Mouse (Mus musculus) kidney, embryonic 14.5 days (tissue): ENCODE results near the gene Ccnjl. TPM values are rescaled to one million over a fixed set of nuclear protein-coding genes. Genes with fewer than 3 reads are reported as not detected.
A peak's percentile ranks its signal among the peaks of the same experiment; 100 is the strongest.

Source experiments
- ATAC-seq: fragments of 200-750 bp; cut with Nextera tagmentation; 2 replicates; pipeline ENCODE4 v1.8.0; 2017; ENCODE audit warnings: moderate number of reproducible peaks, mild to moderate bottlenecking, moderate TSS enrichment, moderate library complexity; ENCODE audit not compliant: low FRiP score, low TSS enrichment
- H3K27ac ChIP-seq: fragments of 300-500 bp; sonication (generic); 2 replicates; pipeline ENCODE4 v1.5.1; 2014; ENCODE audit warnings: low read depth, mild to moderate bottlenecking, low read length, moderate library complexity, mixed read lengths
- H3K27me3 ChIP-seq: fragments of 300-500 bp; sonication (generic); 2 replicates; pipeline ENCODE4 v1.6.1; 2014; ENCODE audit warnings: mild to moderate bottlenecking, low read length; ENCODE audit not compliant: control insufficient read depth, insufficient read depth
- H3K36me3 ChIP-seq: fragments of 300-500 bp; sonication (generic); 2 replicates; pipeline ENCODE4 v1.6.1; 2014; ENCODE audit warnings: low read length, mixed read lengths; ENCODE audit not compliant: control insufficient read depth, insufficient read depth
- H3K4me1 ChIP-seq: fragments of 300-500 bp; sonication (generic); 2 replicates; pipeline ENCODE4 v1.6.1; 2014; ENCODE audit warnings: low read length, mixed read lengths; ENCODE audit not compliant: control insufficient read depth, insufficient read depth
- H3K4me2 ChIP-seq: fragments of 300-500 bp; sonication (generic); replicated peaks from 2 replicates; pipeline ENCODE4 v1.6.1; 2014; ENCODE audit warnings: low read depth, mild to moderate bottlenecking, low read length
- H3K4me3 ChIP-seq: fragments of 300-500 bp; sonication (generic); 2 replicates; pipeline ENCODE4 v1.5.1; 2014; ENCODE audit warnings: mild to moderate bottlenecking, low read length
- H3K9ac ChIP-seq: fragments of 300-500 bp; sonication (generic); 2 replicates; pipeline ENCODE4 v1.6.1; 2014; ENCODE audit warnings: low read depth, mild to moderate bottlenecking, low read length, moderate library complexity
- H3K9me3 ChIP-seq: fragments of 300-500 bp; sonication (generic); 2 replicates; pipeline ENCODE4 v1.6.1; 2016; ENCODE audit warnings: low read length; ENCODE audit not compliant: control insufficient read depth
- WGBS: fragments of 180-500 bp; shearing (Covaris S2); extraction: QIAGEN DNeasy Blood & Tissue Kit; methylation state at CpG from one replicate; pipeline ENCODE4 v1.1.7; 2014; 5-methylcytosine and 5-hydroxymethylcytosine counted together
- polyA plus RNA-seq: library from polyadenylated mRNA; unstranded; fragments of >200 nt; fragmentation: Nextera tagmentation; extraction: Ambion mirVana; gene quantifications from 2 replicates; pipeline ENCODE4 v1.2.1, GENCODE M21; 2014

The Ccnjl gene
- polyA plus RNA-seq, 1 experiment from 2014 or later, result 31.1 TPM

GRCm38 (mm10) chr11:43539863-43540262 is 11.3 kb downstream of the Ccnjl start:
- 18% methylated on average over 6 of the region's 6 CpGs for WGBS
- ATAC-seq, result peak; percentile 61; the same call in 1 of the 2 replicates

GRCm38 (mm10) chr11:43543711-43544466 is 15.3 kb downstream of the Ccnjl start:
- H3K36me3 ChIP-seq, result peaks cover 11% of the 10 kb centered on the region; the same call in 1 of the 2 replicates
- H3K4me3 ChIP-seq, result no peak overlapping the region
- H3K4me1 ChIP-seq, result peaks cover 36% of the 10 kb centered on the region
- 92% methylated on average over 15 of the region's 15 CpGs for WGBS
- no peaks in the 10 kb centered on the region for H3K9me3 ChIP-seq
- H3K27me3 ChIP-seq, result no peaks in the 10 kb centered on the region
- H3K27ac ChIP-seq, result no peak overlapping the region
- ATAC-seq, result no peak
- no peak overlapping the region for H3K4me2 ChIP-seq
- H3K9ac ChIP-seq, result no peak overlapping the region

More at GRCm38 (mm10) chr11:43539863-43540262, 11.3 kb downstream of the Ccnjl start:
- Histone ChIP-seq H3K27me3 (no peaks in the 10 kb centered on the region), H3K4me3 (no peak overlapping the region), H3K9me3 (no peaks in the 10 kb centered on the region), H3K4me2 (no peak overlapping the region; the same call in 1 of the 2 replicates), H3K36me3 (peaks cover 33% of the 10 kb centered on the region; the same call in 1 of the 2 replicates), H3K27ac (peak overlapping the region; percentile 67; the same call in 1 of the 2 replicates), H3K4me1 (peaks cover 25% of the 10 kb centered on the region), H3K9ac (no peak overlapping the region)

GRCm38 (mm10) chr11:43544819-43545218 is 16.2 kb downstream of the Ccnjl start:
- Histone ChIP-seq H3K27ac (no peak overlapping the region), H3K4me1 (peaks cover 36% of the 10 kb centered on the region), H3K36me3 (peaks cover 8% of the 10 kb centered on the region; the same call in 1 of the 2 replicates), H3K27me3 (no peaks in the 10 kb centered on the region), H3K4me3 (no peak overlapping the region), H3K9me3 (no peaks in the 10 kb centered on the region), H3K4me2 (no peak overlapping the region), H3K9ac (no peak overlapping the region)
- WGBS, result 84% methylated on average over 7 of the region's 7 CpGs
- ATAC-seq, result no peak

GRCm38 (mm10) chr11:43545873-43546475 is 17.4 kb downstream of the Ccnjl start:
- Histone ChIP-seq H3K4me3 (no peak overlapping the region), H3K27ac (no peak overlapping the region), H3K27me3 (no peaks in the 10 kb centered on the region), H3K9me3 (no peaks in the 10 kb centered on the region), H3K4me2 (no peak overlapping the region), H3K36me3 (peaks cover 8% of the 10 kb centered on the region; the same call in 1 of the 2 replicates), H3K9ac (no peak overlapping the region), H3K4me1 (peaks cover 34% of the 10 kb centered on the region)
- 0 out of 2 replicates have a peak, but pooled peaks have one; percentile 14 for ATAC-seq
- 60% methylated on average over 16 of the region's 16 CpGs for WGBS

- Histone ChIP-seq H3K36me3 (peaks cover 8% of the 10 kb centered on the region; the same call in 1 of the 2 replicates), H3K9ac (no peak overlapping the region), H3K4me2 (no peak overlapping the region), H3K4me1 (peaks cover 35% of the 10 kb centered on the region), H3K9me3 (no peaks in the 10 kb centered on the region), H3K4me3 (no peak overlapping the region), H3K27me3 (no peaks in the 10 kb centered on the region), H3K27ac (no peak overlapping the region)
- ATAC-seq, result no peak
- 69% methylated on average over 4 of the region's 4 CpGs for WGBS
Measured at GRCm38 (mm10) chr11:43546678-43547077, 18.1 kb downstream of the Ccnjl start.

GRCm38 (mm10) chr11:43548148-43548547 is 19.6 kb downstream of the Ccnjl start:
- 27% methylated on average over 7 of the region's 7 CpGs for WGBS
- peak overlapping the region; percentile 40; the same call in 1 of the 2 replicates for H3K9ac ChIP-seq
- peak overlapping the region; percentile 44; the same call in 1 of the 2 replicates for H3K27ac ChIP-seq
- no peaks in the 10 kb centered on the region for H3K27me3 ChIP-seq
- peak; percentile 22; the same call in 1 of the 2 replicates for ATAC-seq
- H3K36me3 ChIP-seq, result peaks cover 6% of the 10 kb centered on the region; the same call in 1 of the 2 replicates
- no peak overlapping the region for H3K4me2 ChIP-seq
- H3K4me3 ChIP-seq, result no peak overlapping the region
- no peaks in the 10 kb centered on the region for H3K9me3 ChIP-seq
- peaks cover 37% of the 10 kb centered on the region for H3K4me1 ChIP-seq

- ATAC-seq, result no peak
- H3K9ac ChIP-seq, result no peak overlapping the region
- H3K4me2 ChIP-seq, result no peak overlapping the region
- peaks cover 33% of the 10 kb centered on the region for H3K4me1 ChIP-seq
- WGBS, result 62% methylated on average over 12 of the region's 12 CpGs
- H3K4me3 ChIP-seq, result no peak overlapping the region
- no peaks in the 10 kb centered on the region for H3K36me3 ChIP-seq
- no peaks in the 10 kb centered on the region for H3K9me3 ChIP-seq
- no peaks in the 10 kb centered on the region for H3K27me3 ChIP-seq
- peak overlapping the region; percentile 44; the same call in 1 of the 2 replicates for H3K27ac ChIP-seq
Measured at GRCm38 (mm10) chr11:43548657-43549435, 20.3 kb downstream of the Ccnjl start.

- Histone ChIP-seq H3K9ac (peak overlapping the region; percentile 34; the same call in 1 of the 2 replicates), H3K4me1 (peaks cover 33% of the 10 kb centered on the region), H3K4me2 (no peak overlapping the region), H3K36me3 (no peaks in the 10 kb centered on the region; the same call in 1 of the 2 replicates), H3K4me3 (no peak overlapping the region), H3K27ac (peak overlapping the region; percentile 30), H3K9me3 (no peaks in the 10 kb centered on the region), H3K27me3 (no peaks in the 10 kb centered on the region)
- peak; percentile 44 for ATAC-seq
- 24% methylated on average over 11 of the region's 11 CpGs for WGBS
Measured at GRCm38 (mm10) chr11:43549701-43550100, 21.1 kb downstream of the Ccnjl start.
